Mouse (Mus musculus) C2C12 (cell line): Measurements from ENCODE around the gene Pcnx2. TPM values are rescaled to one million over a fixed set of nuclear protein-coding genes. Genes with fewer than 3 reads are reported as not detected.

Source experiments
- H3K27me3 ChIP-seq: one replicate; pipeline ENCODE4 v1.6.1; 2011; ENCODE audit not compliant: control insufficient read depth, insufficient read depth, insufficient read length
- H3K36me3 ChIP-seq: one replicate; pipeline ENCODE4 v1.6.1; 2011; ENCODE audit not compliant: control insufficient read depth, insufficient read depth
- H3K4me3 ChIP-seq: one replicate; pipeline ENCODE4 v1.5.1; 2011; ENCODE audit warnings: mild to moderate bottlenecking, control low read depth; ENCODE audit not compliant: poor library complexity, insufficient read depth, severe bottlenecking
- H3K79me2 ChIP-seq: one replicate; pipeline ENCODE4 v1.6.1; 2011; ENCODE audit not compliant: control insufficient read depth, insufficient read depth
- H3K79me3 ChIP-seq: one replicate; pipeline ENCODE4 v1.6.1; 2011; ENCODE audit warnings: low read depth, control low read depth
- H3ac ChIP-seq: one replicate; pipeline ENCODE3; 2011; ENCODE audit warnings: low read depth; ENCODE audit not compliant: control insufficient read depth, insufficient read length
- CEBPB ChIP-seq: IDR thresholded peaks from one replicate; pipeline ENCODE4 v1.6.1; 2011; ENCODE audit warnings: low read depth, mild to moderate bottlenecking, control low read depth, moderate library complexity
- CTCF ChIP-seq: IDR thresholded peaks from one replicate; pipeline ENCODE4 v1.5.1; 2011; ENCODE audit not compliant: control insufficient read depth, insufficient read depth, insufficient read length
- FOSL1 ChIP-seq: IDR thresholded peaks from one replicate; pipeline ENCODE4 v1.8.0; 2011; ENCODE audit warnings: mild to moderate bottlenecking, low read length; ENCODE audit not compliant: poor library complexity, insufficient read depth, severe bottlenecking
- MAX ChIP-seq: IDR thresholded peaks from one replicate; pipeline ENCODE4 v1.6.1; 2011; ENCODE audit warnings: mild to moderate bottlenecking, control low read depth
- MYOD1 ChIP-seq: IDR thresholded peaks from one replicate; pipeline ENCODE4 v1.6.1; 2011; ENCODE audit warnings: low read depth; ENCODE audit not compliant: control insufficient read depth, insufficient read length
- MYOG ChIP-seq: IDR thresholded peaks from one replicate; pipeline ENCODE4 v1.6.1; 2011; ENCODE audit not compliant: control insufficient read depth, insufficient read length; ENCODE audit errors: extremely low read depth
- USF1 ChIP-seq: IDR thresholded peaks from one replicate; pipeline ENCODE4 v1.6.1; 2011; ENCODE audit warnings: low read depth, mild to moderate bottlenecking, control low read depth, moderate library complexity
- polyA plus RNA-seq: library from polyadenylated mRNA; unstranded; fragments of >200 nt; fragmentation: generic; extraction: Trizol; gene quantifications from one replicate; pipeline ENCODE4 v1.2.1, GENCODE M21; 2012; ENCODE audit warnings: missing spikeins

Pcnx2 gene
- polyA plus RNA-seq, 1 experiment = not detected

GRCm38 (mm10) chr8:125917013-125917412, 18.9 kb upstream of the Pcnx2 start:
- Histone ChIP-seq H3ac (no peak overlapping the region), H3K79me3 (no peaks in the 10 kb centered on the region), H3K36me3 (no peaks in the 10 kb centered on the region), H3K79me2 (no peaks in the 10 kb centered on the region), H3K4me3 (no peak overlapping the region), H3K27me3 (peaks cover 12% of the 10 kb centered on the region)
- TF ChIP-seq MYOD1 = no peak
- TF ChIP-seq MAX = no peak
- TF ChIP-seq FOSL1 = no peak
- TF ChIP-seq MYOG = no peak
- TF ChIP-seq CEBPB = no peak
- TF ChIP-seq CTCF = no peak

- Histone ChIP-seq H3K4me3 (no peak overlapping the region), H3K79me2 (no peaks in the 10 kb centered on the region), H3ac (no peak overlapping the region), H3K79me3 (no peaks in the 10 kb centered on the region), H3K27me3 (peaks cover 22% of the 10 kb centered on the region), H3K36me3 (no peaks in the 10 kb centered on the region)
- TF ChIP-seq CEBPB = no peak
- TF ChIP-seq CTCF = no peak
- no peak for TF ChIP-seq MYOD1
- TF ChIP-seq FOSL1 = no peak
These were observed 16.3 kb upstream of the Pcnx2 start for GRCm38 (mm10) chr8:125914386-125914785.

- Histone ChIP-seq H3K27me3 (peaks cover 19% of the 10 kb centered on the region), H3K4me3 (no peak overlapping the region), H3ac (no peak overlapping the region), H3K36me3 (no peaks in the 10 kb centered on the region), H3K79me3 (no peaks in the 10 kb centered on the region), H3K79me2 (no peaks in the 10 kb centered on the region)
- TF ChIP-seq USF1 = no peak
- no peak for TF ChIP-seq MAX
- no peak for TF ChIP-seq CTCF
- no peak for TF ChIP-seq MYOG
- no peak for TF ChIP-seq FOSL1
- TF ChIP-seq CEBPB = no peak
- TF ChIP-seq MYOD1 = no peak
These were observed 15.1 kb upstream of the Pcnx2 start for GRCm38 (mm10) chr8:125913206-125913605.

GRCm38 (mm10) chr8:125911229-125911580, 13.1 kb upstream of the Pcnx2 start:
- no peaks in the 10 kb centered on the region for H3K79me2 ChIP-seq
- H3ac ChIP-seq = no peak overlapping the region
- H3K4me3 ChIP-seq = no peak overlapping the region
- H3K79me3 ChIP-seq = no peaks in the 10 kb centered on the region
- H3K36me3 ChIP-seq = no peaks in the 10 kb centered on the region
- H3K27me3 ChIP-seq = peaks cover 15% of the 10 kb centered on the region
- no peak for TF ChIP-seq CTCF
- no peak for TF ChIP-seq MYOG
- no peak for TF ChIP-seq MYOD1

- no peak within 1 kb of the TSS for H3K4me3 ChIP-seq
- H3K79me3 ChIP-seq = no peaks in the 10 kb centered on the region
- peaks cover 15% of the 10 kb centered on the region for H3K27me3 ChIP-seq
- H3K36me3 ChIP-seq = no peaks in the 10 kb centered on the region
- H3ac ChIP-seq = no peak within 1 kb of the TSS
- TF ChIP-seq MYOG = no peak
- no peak for TF ChIP-seq FOSL1
- no peak for TF ChIP-seq MYOD1
- no peak for TF ChIP-seq USF1
- no peak for TF ChIP-seq CTCF
- no peak for TF ChIP-seq CEBPB
- no peak for TF ChIP-seq MAX
- no peaks in the 10 kb centered on the region for H3K79me2 ChIP-seq
These were observed 12.5 kb upstream of the Pcnx2 start, which contains the start of gene Map3k21 for GRCm38 (mm10) chr8:125910365-125911228. Gene Map3k21 (plus strand): TSS chr8:125910450.
